Comparison of ENCODE assay signal across 26 mouse cellular contexts in genomic region chr6:116378892-116379291, GRCm38 (mm10).
"Had no signal": no experiment of that assay in that cellular context is flagged by ENCODE, and none has a peak within 500 bp of the region (broad histone marks: within the 10 kb centered on the region; RNA-seq: fewer than 3 reads in every experiment).

No protein-coding gene starts in this region.

- H3K27ac ChIP-seq: embryonic facial prominence, embryonic 10.5 days; embryonic facial prominence, embryonic 12.5 days; embryonic facial prominence, embryonic 13.5 days; embryonic facial prominence, embryonic 15.5 days; forebrain, embryonic 10.5 days; forebrain, embryonic 12.5 days; forebrain, embryonic 13.5 days; forebrain, embryonic 15.5 days; gastrocnemius, adult 2 months; heart, adult 2 months; heart, embryonic 10.5 days had no signal

- ATAC-seq: forebrain, embryonic 13.5 days; forebrain, embryonic 14.5 days; forebrain, embryonic 15.5 days; forebrain, embryonic 16.5 days; forebrain, postnatal 0 days had no signal

- H3K4me3 ChIP-seq: embryonic facial prominence, embryonic 10.5 days; embryonic facial prominence, embryonic 12.5 days; embryonic facial prominence, embryonic 13.5 days; embryonic facial prominence, embryonic 15.5 days; erythroblast, embryonic 14.5 days; forebrain, embryonic 10.5 days; forebrain, embryonic 12.5 days; forebrain, embryonic 13.5 days; forebrain, embryonic 15.5 days; gastrocnemius, adult 2 months; heart, adult 2 months; heart, embryonic 10.5 days had no signal

- H3K4me1 ChIP-seq: embryonic facial prominence, embryonic 10.5 days; embryonic facial prominence, embryonic 15.5 days; forebrain, embryonic 10.5 days had no signal

- DNase-seq: cerebellum, adult 9-10 months; cerebellum, adult 9-11 months; cerebellum, postnatal 10 days; cerebellum, postnatal 14 days; cerebellum, postnatal 25 days; cerebellum, postnatal 36 days; embryo, embryonic 11 days; forebrain, postnatal 0 days; gastrocnemius, adult 2 months; gastrocnemius, postnatal 10 days; gastrocnemius, postnatal 14 days; gastrocnemius, postnatal 25 days; gastrocnemius, postnatal 36 days; heart, adult 2 months had no signal

- H3K9me3 ChIP-seq: embryonic facial prominence, embryonic 10.5 days; embryonic facial prominence, embryonic 12.5 days; embryonic facial prominence, embryonic 13.5 days; embryonic facial prominence, embryonic 15.5 days; forebrain, embryonic 10.5 days; forebrain, embryonic 12.5 days; forebrain, embryonic 13.5 days; forebrain, embryonic 15.5 days; heart, embryonic 10.5 days had no signal

- H3K27me3 ChIP-seq: embryonic facial prominence, embryonic 12.5 days; embryonic facial prominence, embryonic 13.5 days; embryonic facial prominence, embryonic 15.5 days; forebrain, embryonic 12.5 days; forebrain, embryonic 13.5 days; forebrain, embryonic 15.5 days had no signal

- H3K36me3 ChIP-seq: embryonic facial prominence, embryonic 12.5 days had no signal

- H3K9ac ChIP-seq: embryonic facial prominence, embryonic 12.5 days; embryonic facial prominence, embryonic 13.5 days; embryonic facial prominence, embryonic 15.5 days; forebrain, embryonic 12.5 days; forebrain, embryonic 13.5 days; forebrain, embryonic 15.5 days; forebrain, postnatal 0 days had no signal
